Mouse (Mus musculus) spleen, postnatal 0 days (tissue): Measurements from ENCODE around the gene Serpinb9f. TPM values are rescaled to one million over a fixed set of nuclear protein-coding genes. Genes with fewer than 3 reads are reported as not detected.

Experiments used
- polyA plus RNA-seq: library from polyadenylated mRNA; unstranded; fragments of >200 nt; fragmentation: Nextera tagmentation; extraction: Ambion mirVana; gene quantifications from 2 replicates; pipeline ENCODE4 v1.2.1, GENCODE M21; 2015

The Serpinb9f gene
- not detected in 2 replicates for polyA plus RNA-seq

DNA sequence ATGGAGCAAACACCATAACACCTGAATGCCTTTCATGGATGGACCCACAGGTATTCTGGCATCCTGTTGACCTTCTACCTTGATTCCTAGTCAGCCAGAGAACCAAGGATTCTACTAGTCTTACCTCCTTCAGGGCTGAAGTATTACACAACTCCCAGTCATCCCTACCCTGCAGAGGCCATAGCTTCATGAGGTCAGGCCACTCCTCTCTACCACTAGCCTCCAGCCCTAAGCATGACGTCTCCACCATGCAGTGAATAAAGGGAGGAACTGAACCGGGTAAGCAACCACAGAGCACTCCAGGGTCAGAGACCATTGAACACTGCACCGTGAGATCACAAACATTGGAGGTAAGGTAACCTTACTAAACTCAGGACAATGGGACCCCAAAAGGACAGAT, at the start of gene Serpinb9f:
TSS of gene Serpinb9f (plus strand) at position 301 of the 400 bp plus-strand sequence.

Other genes starting within 250 kb of the Serpinb9f start
- 0.07 and 0.30 TPM in 2 replicates for gene Serpinb1b, start 245.5 kb upstream of the Serpinb9f start, polyA plus RNA-seq
- not detected in 2 replicates for gene Serpinb9c, start 164.3 kb upstream of the Serpinb9f start, polyA plus RNA-seq
- not detected in 2 replicates for gene Serpinb9d, start 131.1 kb upstream of the Serpinb9f start, polyA plus RNA-seq
- not detected in 2 replicates for gene Serpinb9e, start 74.5 kb upstream of the Serpinb9f start, polyA plus RNA-seq
- gene Gm11397, start 71.7 kb downstream of the Serpinb9f start, polyA plus RNA-seq: not detected in 2 replicates
- gene Serpinb9g, start 160.7 kb downstream of the Serpinb9f start, polyA plus RNA-seq: not detected in 2 replicates